Mouse (Mus musculus) olfactory bulb, adult 2 months (tissue): Measurements from ENCODE around the gene Gm17535.
"Not testable (repeated sequence)": the region's sequence is repeated elsewhere in the genome, so short reads cannot be mapped to it uniquely, and the experiment has no call there.

Experiments
- CTCF ChIP-seq: fragments of 200-500 bp; IDR thresholded peaks from 2 replicates; pipeline ENCODE4 v1.5.1; 2012; ENCODE audit warnings: low read depth, mild to moderate bottlenecking, low read length, moderate library complexity; ENCODE audit not compliant: insufficient read depth
- POLR2A ChIP-seq: fragments of 200-500 bp; IDR thresholded peaks from 2 replicates; pipeline ENCODE4 v1.6.1; 2012; ENCODE audit warnings: mild to moderate bottlenecking, low read depth, low read length, moderate library complexity; ENCODE audit not compliant: insufficient read depth

GRCm38 (mm10) chr9:3026136-3026535 lies 8.3 kb upstream of the Gm17535 start:
- TF ChIP-seq CTCF, POLR2A: not testable (repeated sequence)
